In genomic region chr4:120115516-120115915, GRCm38 (mm10) we compare ENCODE assay signal across 23 mouse cellular contexts. TPM values are rescaled to one million over a fixed set of nuclear protein-coding genes. Genes with fewer than 3 reads are reported as not detected.
DNase-seq lines count a peak whose midpoint lies in the region; TF ChIP-seq lines count a peak whose summit lies in the region.
"Had no signal": no experiment of that assay in that cellular context is flagged by ENCODE, and none has a peak within 500 bp of the region (broad histone marks: within the 10 kb centered on the region; RNA-seq: fewer than 3 reads in every experiment).

No protein-coding gene starts in this region.

- H3K36me3 ChIP-seq in limb, embryonic 10.5 days, result no peaks in the 10 kb centered on the region
- H3K36me3 ChIP-seq: embryonic facial prominence, embryonic 10.5 days; embryonic facial prominence, embryonic 12.5 days; forebrain, embryonic 15.5 days had no signal

- no peak overlapping the region for H3K4me3 ChIP-seq in cerebellum, adult 2 months (replicated peaks; ENCODE audit: insufficient read depth, low read depth, low read length)
- H3K4me3 ChIP-seq in left cerebral cortex, adult 2 months, result no peak overlapping the region
- H3K4me3 ChIP-seq in limb, embryonic 10.5 days, result no peak overlapping the region
- H3K4me3 ChIP-seq: embryonic facial prominence, embryonic 10.5 days; embryonic facial prominence, embryonic 12.5 days; forebrain, embryonic 13.5 days; forebrain, embryonic 15.5 days had no signal

- no peak for TF ChIP-seq POLR2A in cerebellum, adult 2 months (IDR thresholded peaks at IDR 0.05; ENCODE audit: borderline replicate concordance, insufficient read depth, low read length)

- no peaks in the 10 kb centered on the region for H3K9me3 ChIP-seq in limb, embryonic 10.5 days (replicated peaks)
- H3K9me3 ChIP-seq: embryonic facial prominence, embryonic 10.5 days; embryonic facial prominence, embryonic 12.5 days; forebrain, embryonic 13.5 days; forebrain, embryonic 15.5 days had no signal

- H3K27me3 ChIP-seq in cerebellum, adult 2 months (ENCODE audit: control insufficient read depth, insufficient read depth, low read length), result no peaks in the 10 kb centered on the region
- no peaks in the 10 kb centered on the region for H3K27me3 ChIP-seq in limb, embryonic 10.5 days (ENCODE audit: low read depth, poor library complexity, severe bottlenecking)
- H3K27me3 ChIP-seq: embryonic facial prominence, embryonic 12.5 days; forebrain, embryonic 13.5 days; forebrain, embryonic 15.5 days had no signal

- intact Hi-C loops in left cerebral cortex, adult 2 months (cut with DNase I), result no loop called here

- 23% methylated on average over 3 of the region's 3 CpGs for WGBS in cerebellum, adult 2 months
- WGBS in limb, embryonic 10.5 days, result 75% methylated on average over 3 of the region's 3 CpGs

- no peak overlapping the region for H3K27ac ChIP-seq in cerebellum, adult 2 months (ENCODE audit: insufficient read depth, low read length)
- peak overlapping the region; percentile 7; the same call in 1 of the 2 replicates for H3K27ac ChIP-seq in left cerebral cortex, adult 2 months
- no peak overlapping the region for H3K27ac ChIP-seq in limb, embryonic 10.5 days
- H3K27ac ChIP-seq: embryonic facial prominence, embryonic 10.5 days; embryonic facial prominence, embryonic 12.5 days; forebrain, embryonic 13.5 days; forebrain, embryonic 15.5 days had no signal

- peaks cover 29% of the 10 kb centered on the region for H3K4me1 ChIP-seq in cerebellum, adult 2 months (ENCODE audit: control insufficient read depth, insufficient read depth, low read length)
- H3K4me1 ChIP-seq in limb, embryonic 10.5 days, result no peaks in the 10 kb centered on the region
- H3K4me1 ChIP-seq: embryonic facial prominence, embryonic 10.5 days; embryonic facial prominence, embryonic 12.5 days; forebrain, embryonic 13.5 days; forebrain, embryonic 15.5 days had no signal

- no peak for TF ChIP-seq CTCF in cerebellum, adult 2 months (IDR thresholded peaks at IDR 0.05; ENCODE audit: borderline replicate concordance, insufficient read depth, low read depth, low read length)
- no peak for TF ChIP-seq CTCF in left cerebral cortex, adult 2 months (IDR thresholded peaks at IDR 0.05)

- DNase-seq in cerebellum, adult 2 months, result peak; percentile 43 to 55
- DNase-seq in cerebellum, adult 8-10 months, result no peak
- DNase-seq in cerebellum, postnatal 25 days, result peak; percentile 50 to 59
- DNase-seq in cerebellum, adult 11 months, result no peak
- no peak for DNase-seq in left cerebral cortex, adult 2 months (ENCODE audit: extremely low spot score in 1 of 2, low spot score in 2 of 2)
- DNase-seq in left cerebral cortex, adult 11 months (ENCODE audit: low spot score), result no peak
- no peak for DNase-seq in limb, embryonic 10.5 days (ENCODE audit: low spot score)
- DNase-seq: adrenal gland, adult 2 months; adrenal gland, postnatal 10 days; adrenal gland, postnatal 25 days; cerebellum, adult 11-12 months; forebrain, postnatal 0 days had no signal

RNA-seq across cellular contexts. Expression of gene Edn2, which starts 45.5 kb away (rescaled TPM):
- polyA plus RNA-seq in cerebellum, adult 2 months (2012; rRNA removed), result 0.11 TPM in 1 of 2 replicates, not detected in the other
- not detected for total RNA-seq in left cerebral cortex, adult 2 months (2021)
- polyA plus RNA-seq in limb, embryonic 10.5 days (2016; fragmentation: Nextera tagmentation; extraction: Ambion mirVana), result not detected in 2 replicates
- total RNA-seq: adrenal gland, adult 2 months; adrenal gland, postnatal 10 days; adrenal gland, postnatal 25 days; adrenal gland, postnatal 4 days; forebrain, postnatal 0 days; MEL had no signal
- polyA plus RNA-seq: adrenal gland, adult 2 months; C2C12; embryonic facial prominence, embryonic 10.5 days; forebrain, embryonic 11.5 days had no signal

RNA-seq across cellular contexts. Expression of gene AL607142.1, which starts 50.7 kb away (rescaled TPM):
- not detected in 2 replicates for polyA plus RNA-seq in cerebellum, adult 2 months (2012; rRNA removed)
- not detected for total RNA-seq in left cerebral cortex, adult 2 months (2021)
- not detected in 2 replicates for polyA plus RNA-seq in limb, embryonic 10.5 days (2016; fragmentation: Nextera tagmentation; extraction: Ambion mirVana)
- total RNA-seq: adrenal gland, adult 2 months; adrenal gland, postnatal 10 days; adrenal gland, postnatal 25 days; adrenal gland, postnatal 4 days; ES-E14; forebrain, postnatal 0 days; MEL had no signal
- polyA plus RNA-seq: adrenal gland, adult 2 months; C2C12; cortical plate, adult 2 months; embryonic facial prominence, embryonic 10.5 days; embryonic facial prominence, embryonic 12.5 days; embryonic facial prominence, embryonic 14.5 days; forebrain, embryonic 11.5 days; forebrain, embryonic 13.5 days; forebrain, embryonic 15.5 days; forebrain, postnatal 0 days had no signal

Comparison
In these comparisons a context has a peak if more than half of its experiments do, and no peak if none do; other contexts are left out.
1. DNase-seq: peak in cerebellum, adult 2 months (2 of 2) and cerebellum, postnatal 25 days (2 of 2); none in cerebellum, adult 8-10 months (single experiment), cerebellum, adult 11 months (single experiment), left cerebral cortex, adult 2 months (0 of 2), left cerebral cortex, adult 11 months (single experiment) and limb, embryonic 10.5 days (single experiment).